Comparison of ENCODE assay signal across 14 mouse cellular contexts in the genomic region with DNA sequence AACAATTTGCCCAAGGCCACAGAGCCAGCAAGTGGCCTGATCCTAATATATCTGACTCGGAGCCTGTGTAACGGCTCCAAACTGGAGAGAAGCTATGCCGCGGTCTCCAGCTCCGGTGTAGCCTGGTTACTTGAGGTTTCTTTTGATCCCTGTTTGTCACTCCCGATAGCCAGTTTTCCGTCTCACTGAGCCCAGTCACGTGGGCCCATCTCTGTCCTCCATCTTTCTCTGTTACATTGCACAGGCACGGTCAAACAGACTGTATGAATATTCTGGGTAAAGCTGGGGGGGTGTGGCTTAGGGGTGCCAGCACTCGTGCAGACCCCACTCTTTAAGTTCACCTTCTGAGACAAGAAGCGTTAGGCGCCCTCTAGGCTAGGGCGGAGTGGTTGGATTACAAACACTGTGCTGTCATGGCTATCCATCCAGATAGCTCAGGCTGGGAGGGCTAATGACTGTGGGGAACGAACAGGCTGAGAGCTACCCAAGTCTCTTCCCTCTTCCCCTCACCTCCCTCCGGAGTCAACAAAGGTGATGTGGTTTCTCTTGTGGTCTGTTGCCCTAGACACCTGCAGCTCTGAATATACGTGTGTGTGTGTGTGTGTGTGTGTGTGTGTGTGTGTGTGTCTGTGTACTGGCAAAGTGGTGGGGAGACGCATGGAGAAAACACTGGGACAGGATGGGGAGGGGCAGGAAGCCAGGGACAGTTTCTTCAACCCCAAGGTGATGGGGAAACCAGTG. TPM values are rescaled to one million over a fixed set of nuclear protein-coding genes. Genes with fewer than 3 reads are reported as not detected.
DNase-seq lines count a peak whose midpoint lies in the region; ATAC-seq and TF ChIP-seq lines count a peak whose summit lies in the region.
"Had no signal": no experiment of that assay in that cellular context is flagged by ENCODE, and none has a peak within 500 bp of the region (broad histone marks: within the 10 kb centered on the region; RNA-seq: fewer than 3 reads in every experiment).

No protein-coding gene starts in this region.

- no peak overlapping the region for H3K4me3 ChIP-seq in kidney, adult 2 months (ENCODE audit: insufficient read depth, low read depth, low read length)
- H3K4me3 ChIP-seq in stomach, postnatal 0 days (ENCODE audit: low read depth, low read length), result no peak overlapping the region
- H3K4me3 ChIP-seq in liver, embryonic 11.5 days (ENCODE audit: low read depth, low read length), result no peak overlapping the region
- H3K4me3 ChIP-seq: intestine, embryonic 15.5 days; limb, embryonic 12.5 days had no signal

- no peak for TF ChIP-seq CTCF in kidney, adult 2 months (conservative IDR thresholded peaks at IDR 0.05; ENCODE audit: insufficient read depth, insufficient read length, low read depth, low read length)
- no peak for TF ChIP-seq CTCF in stomach, postnatal 0 days (IDR thresholded peaks at IDR 0.05; ENCODE audit: low read depth)

- H3K9ac ChIP-seq in stomach, postnatal 0 days (ENCODE audit: low read length), result no peak overlapping the region
- no peak overlapping the region for H3K9ac ChIP-seq in liver, embryonic 11.5 days (ENCODE audit: low read depth, low read length)
- H3K9ac ChIP-seq: intestine, embryonic 15.5 days; limb, embryonic 12.5 days had no signal

- peaks cover 50% of the 10 kb centered on the region for H3K4me1 ChIP-seq in kidney, adult 2 months (ENCODE audit: control insufficient read depth, insufficient read depth, low read length)
- peaks cover 17% of the 10 kb centered on the region for H3K4me1 ChIP-seq in stomach, postnatal 0 days (replicated peaks; ENCODE audit: control insufficient read depth, insufficient read depth)
- H3K4me1 ChIP-seq in liver, embryonic 11.5 days (replicated peaks; ENCODE audit: control insufficient read depth, insufficient read depth, low read length), result peaks cover 51% of the 10 kb centered on the region

- WGBS in kidney, adult 2 months, result 57% methylated on average over 17 of the region's 17 CpGs
- 60% methylated on average over 17 of the region's 17 CpGs for WGBS in stomach, postnatal 0 days
- WGBS in liver, embryonic 11.5 days, result 54% methylated on average over 17 of the region's 17 CpGs

- H3K36me3 ChIP-seq in kidney, adult 2 months (ENCODE audit: control insufficient read depth, insufficient read depth, low read length), result no peaks in the 10 kb centered on the region
- no peaks in the 10 kb centered on the region for H3K36me3 ChIP-seq in stomach, postnatal 0 days (ENCODE audit: control insufficient read depth, insufficient read depth, low read length)
- no peaks in the 10 kb centered on the region for H3K36me3 ChIP-seq in liver, embryonic 11.5 days (ENCODE audit: control insufficient read depth, insufficient read depth, low read length)
- H3K36me3 ChIP-seq: intestine, embryonic 15.5 days; limb, embryonic 12.5 days had no signal

- H3K27ac ChIP-seq in kidney, adult 2 months (ENCODE audit: insufficient read depth, low read depth, low read length), result peak overlapping the region; percentile 29; the same call in 1 of the 2 replicates
- peak overlapping the region; percentile 14 for H3K27ac ChIP-seq in stomach, postnatal 0 days (replicated peaks)
- no peak overlapping the region for H3K27ac ChIP-seq in liver, embryonic 11.5 days (ENCODE audit: low read depth, low read length)
- H3K27ac ChIP-seq: intestine, embryonic 15.5 days; limb, embryonic 12.5 days; macrophage had no signal

- H3K4me2 ChIP-seq in stomach, postnatal 0 days (replicated peaks; ENCODE audit: low read depth), result no peak overlapping the region
- no peak overlapping the region for H3K4me2 ChIP-seq in liver, embryonic 11.5 days
- H3K4me2 ChIP-seq: intestine, embryonic 15.5 days; limb, embryonic 12.5 days had no signal

- no peak for TF ChIP-seq EP300 in stomach, postnatal 0 days (optimal IDR thresholded peaks at IDR 0.05)

- ATAC-seq in stomach, postnatal 0 days (ENCODE audit: low FRiP score, low TSS enrichment), result no peak
- no peak for ATAC-seq in liver, embryonic 11.5 days (replicated peaks; ENCODE audit: low FRiP score)
- ATAC-seq: forebrain, embryonic 14.5 days; intestine, embryonic 15.5 days had no signal

- H3K9me3 ChIP-seq in stomach, postnatal 0 days (ENCODE audit: control insufficient read depth, low read length), result no peaks in the 10 kb centered on the region
- H3K9me3 ChIP-seq in liver, embryonic 11.5 days (ENCODE audit: control insufficient read depth, low read length), result no peaks in the 10 kb centered on the region
- H3K9me3 ChIP-seq: intestine, embryonic 15.5 days; limb, embryonic 12.5 days had no signal

- no peaks in the 10 kb centered on the region for H3K27me3 ChIP-seq in kidney, adult 2 months (replicated peaks; ENCODE audit: control insufficient read depth, insufficient read depth, low read length)
- no peaks in the 10 kb centered on the region for H3K27me3 ChIP-seq in stomach, postnatal 0 days (ENCODE audit: control insufficient read depth, insufficient read depth, low read length)
- no peaks in the 10 kb centered on the region for H3K27me3 ChIP-seq in liver, embryonic 11.5 days (replicated peaks; ENCODE audit: control insufficient read depth, insufficient read depth, low read length)
- H3K27me3 ChIP-seq: intestine, embryonic 15.5 days; limb, embryonic 12.5 days had no signal

- no peak for DNase-seq in kidney, adult 2 months
- DNase-seq in kidney, postnatal 25 days, result no peak
- DNase-seq in CD4-positive, CD25-positive, alpha-beta regulatory T cell, adult 2 months (ENCODE audit: low read depth, low spot score), result peak; percentile 75
- peak; percentile 56 to 67 for DNase-seq in CD8-positive naive resting alpha-beta T cell, adult 2 months (ENCODE audit: low read depth in 2 of 2, low spot score in 2 of 2)
- DNase-seq in stomach, postnatal 0 days (ENCODE audit: low spot score), result no peak
- DNase-seq in liver, embryonic 11.5 days (ENCODE audit: low spot score), result no peak
- DNase-seq in cerebellum, postnatal 14 days, result no peak
- DNase-seq: adrenal gland, postnatal 25 days; cerebellum, adult 11-12 months; spleen, adult 18-20 months had no signal

- no peak for TF ChIP-seq POLR2A in kidney, adult 2 months (IDR thresholded peaks at IDR 0.05; ENCODE audit: low read depth, low read length)

RNA-seq across cellular contexts. Expression of gene Hdac7, which starts 8.0 kb away (rescaled TPM):
- 41.6 and 45.4 TPM in 2 replicates for polyA plus RNA-seq in kidney, adult 2 months (2012; rRNA removed)
- polyA plus RNA-seq in stomach, postnatal 0 days (2015; fragmentation: Nextera tagmentation; extraction: Ambion mirVana), result 8.0 and 9.4 TPM in 2 replicates
- 28.1 and 33.5 TPM in 2 replicates for polyA plus RNA-seq in liver, embryonic 11.5 days (2014; fragmentation: Nextera tagmentation; extraction: Ambion mirVana)

RNA-seq across cellular contexts. Expression of gene Slc48a1, which starts 58.0 kb away (rescaled TPM):
- polyA plus RNA-seq in kidney, adult 2 months (2012; rRNA removed), result 182 and 203 TPM in 2 replicates
- polyA plus RNA-seq in stomach, postnatal 0 days (2015; fragmentation: Nextera tagmentation; extraction: Ambion mirVana), result 36.7 and 40.7 TPM in 2 replicates
- 55.0 and 62.1 TPM in 2 replicates for polyA plus RNA-seq in liver, embryonic 11.5 days (2014; fragmentation: Nextera tagmentation; extraction: Ambion mirVana)

Comparison
In these comparisons a context has a peak if more than half of its experiments do, and no peak if none do; other contexts are left out.
1. DNase-seq: peak in CD4-positive, CD25-positive, alpha-beta regulatory T cell, adult 2 months (single experiment) and CD8-positive naive resting alpha-beta T cell, adult 2 months (2 of 2); none in kidney, adult 2 months (single experiment), kidney, postnatal 25 days (0 of 2), stomach, postnatal 0 days (single experiment), liver, embryonic 11.5 days (single experiment) and cerebellum, postnatal 14 days (0 of 2).